Mouse (Mus musculus) heart, adult 2 months (tissue): ENCODE measurements around the gene Fam107b.

ENCODE experiments used
- CTCF ChIP-seq: fragments of 200-600 bp; IDR thresholded peaks from 2 replicates; pipeline ENCODE4 v1.8.1; 2022; ENCODE audit warnings: antibody characterized with exemption, mild to moderate bottlenecking, moderate library complexity
- EP300 ChIP-seq: fragments of 200-500 bp; IDR thresholded peaks from 2 replicates; pipeline ENCODE4 v1.6.1; 2011; ENCODE audit warnings: low read depth, low read length, control low read depth; ENCODE audit not compliant: insufficient read depth
- POLR2A ChIP-seq: fragments of 200-500 bp; IDR thresholded peaks from 2 replicates; pipeline ENCODE4 v1.6.1; 2011; ENCODE audit warnings: mild to moderate bottlenecking, low read depth, low read length, control low read depth; ENCODE audit not compliant: insufficient read depth

DNA sequence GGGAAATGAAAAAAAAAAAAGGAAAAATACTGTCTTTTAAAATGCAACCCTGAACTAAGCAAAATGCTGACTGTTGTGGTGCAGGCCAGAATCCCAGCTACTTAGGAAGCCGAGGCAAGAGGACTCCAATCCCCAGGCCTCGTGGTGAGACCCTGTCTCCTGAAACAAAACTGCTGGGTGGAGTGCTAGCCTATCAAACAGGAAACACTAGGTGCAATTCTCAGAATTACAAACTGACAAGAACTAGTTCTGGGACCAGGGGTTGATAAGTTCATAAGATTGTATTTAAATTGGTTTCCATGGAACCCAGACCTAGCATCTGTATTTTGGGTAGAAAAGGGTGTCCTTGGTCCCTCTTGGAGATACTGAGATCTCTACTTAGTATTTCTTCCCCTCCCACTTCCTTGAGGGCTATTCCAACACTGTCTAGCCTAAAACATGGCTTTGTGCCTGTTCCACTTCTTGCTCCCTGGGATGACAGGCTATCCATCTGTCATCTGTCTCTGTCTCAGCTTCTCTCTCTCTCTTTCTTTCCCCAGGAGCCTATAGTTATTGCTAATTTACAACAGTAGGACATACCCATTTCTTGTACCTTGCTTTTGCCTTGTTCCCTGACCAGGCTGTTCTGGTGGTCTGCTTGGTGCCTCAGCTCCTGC, 24.5 kb downstream of the Fam107b start:
- no peak for TF ChIP-seq CTCF
- TF ChIP-seq EP300 = no peak
- TF ChIP-seq POLR2A = no peak
